18 mouse cellular contexts compared by ENCODE assay signal in the genomic region with DNA sequence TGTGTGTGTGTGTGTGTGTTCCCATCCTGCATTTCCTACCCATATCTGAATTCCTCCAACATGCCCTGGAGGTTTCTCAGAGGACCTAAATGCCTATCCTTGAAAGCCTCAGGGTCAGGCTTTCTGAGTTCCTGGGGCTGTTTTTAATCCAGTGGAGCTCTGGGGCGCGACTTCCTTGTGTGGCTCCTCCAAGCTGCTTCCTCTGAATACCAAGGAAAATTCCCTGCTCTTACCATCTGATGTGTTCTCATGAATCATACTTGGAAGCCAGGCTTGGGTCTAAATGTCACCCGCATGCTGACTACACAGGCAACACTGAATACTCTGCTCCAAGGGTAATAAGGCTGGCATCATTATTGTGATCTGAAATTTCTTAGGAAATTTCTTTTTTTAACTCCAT.
A peak's percentile ranks its signal among the peaks of the same experiment; 100 is the strongest.
DNase-seq lines count a peak whose midpoint lies in the region; ATAC-seq and TF ChIP-seq lines count a peak whose summit lies in the region.
"Had no signal": no experiment of that assay in that cellular context is flagged by ENCODE, and none has a peak within 500 bp of the region (broad histone marks: within the 10 kb centered on the region; RNA-seq: fewer than 3 reads in every experiment).

No protein-coding gene starts in this region.

- TF ChIP-seq CTCF in cortical plate, adult 2 months (IDR thresholded peaks at IDR 0.05; ENCODE audit: extremely low read depth, insufficient read depth, low read length), result no peak
- TF ChIP-seq CTCF in liver, postnatal 0 days (IDR thresholded peaks at IDR 0.05; ENCODE audit: low read depth), result no peak

- H3K36me3 ChIP-seq in heart, embryonic 11.5 days (ENCODE audit: control insufficient read depth, insufficient read depth, low read length), result no peaks in the 10 kb centered on the region
- H3K36me3 ChIP-seq in liver, postnatal 0 days (replicated peaks; ENCODE audit: insufficient read depth, low read length), result no peaks in the 10 kb centered on the region
- H3K36me3 ChIP-seq: forebrain, embryonic 12.5 days; heart, embryonic 12.5 days; hindbrain, embryonic 10.5 days; liver, embryonic 12.5 days; neural tube, embryonic 13.5 days; stomach, embryonic 15.5 days had no signal

- no peaks in the 10 kb centered on the region for H3K9me3 ChIP-seq in heart, embryonic 11.5 days (replicated peaks; ENCODE audit: control insufficient read depth, low read length)
- H3K9me3 ChIP-seq in liver, postnatal 0 days (ENCODE audit: low read length), result no peaks in the 10 kb centered on the region
- H3K9me3 ChIP-seq: forebrain, embryonic 12.5 days; heart, embryonic 12.5 days; hindbrain, embryonic 10.5 days; liver, embryonic 12.5 days; neural tube, embryonic 13.5 days; stomach, embryonic 15.5 days had no signal

- peak; percentile 23 for DNase-seq in adrenal gland, adult 2 months
- DNase-seq in adrenal gland, postnatal 4 days (ENCODE audit: low spot score in 2 of 2), result no peak
- peak; percentile 15 for DNase-seq in heart, adult 8-10 months (ENCODE audit: low spot score)
- peak; percentile 24 for DNase-seq in lung, postnatal 25 days (ENCODE audit: low spot score)
- DNase-seq in lung, postnatal 10 days, result no peak
- DNase-seq in liver, postnatal 0 days, result no peak
- DNase-seq: cerebellum, postnatal 10 days; kidney, adult 8-10 months; spleen, adult 18-20 months had no signal

- H3K27ac ChIP-seq in heart, embryonic 11.5 days (ENCODE audit: low read depth, low read length), result no peak overlapping the region
- peak overlapping the region; percentile 14; the same call in 1 of the 2 replicates for H3K27ac ChIP-seq in cortical plate, adult 2 months (ENCODE audit: insufficient read depth, low read length)
- H3K27ac ChIP-seq in liver, postnatal 0 days (ENCODE audit: low read depth), result no peak overlapping the region
- H3K27ac ChIP-seq: forebrain, embryonic 12.5 days; hindbrain, embryonic 10.5 days; liver, embryonic 12.5 days; neural tube, embryonic 13.5 days; stomach, embryonic 15.5 days had no signal

- H3K4me2 ChIP-seq in heart, embryonic 11.5 days, result no peak overlapping the region
- H3K4me2 ChIP-seq in liver, postnatal 0 days (ENCODE audit: low read depth, low read length), result no peak overlapping the region
- H3K4me2 ChIP-seq: forebrain, embryonic 12.5 days; heart, embryonic 12.5 days; liver, embryonic 12.5 days; neural tube, embryonic 13.5 days; stomach, embryonic 15.5 days had no signal

- ATAC-seq in heart, embryonic 11.5 days (replicated peaks; ENCODE audit: insufficient number of reproducible peaks, low FRiP score, low TSS enrichment), result no peak
- ATAC-seq in liver, postnatal 0 days, result no peak
- ATAC-seq: liver, embryonic 12.5 days had no signal

- H3K9ac ChIP-seq in heart, embryonic 11.5 days (ENCODE audit: low read depth, low read length), result no peak overlapping the region
- H3K9ac ChIP-seq in liver, postnatal 0 days (replicated peaks), result no peak overlapping the region
- H3K9ac ChIP-seq: forebrain, embryonic 12.5 days; heart, embryonic 12.5 days; liver, embryonic 12.5 days; neural tube, embryonic 13.5 days; stomach, embryonic 15.5 days had no signal

- no peak for TF ChIP-seq POLR2A in cortical plate, adult 2 months (IDR thresholded peaks at IDR 0.05; ENCODE audit: extremely low read depth, insufficient read depth, low read length)

- 77% methylated on average over 3 of the region's 3 CpGs for WGBS in heart, embryonic 11.5 days (ENCODE audit: insufficient replicate concordance)
- 72% methylated on average over 3 of the region's 3 CpGs for WGBS in liver, postnatal 0 days (ENCODE audit: insufficient replicate concordance)

- no peaks in the 10 kb centered on the region for H3K4me1 ChIP-seq in heart, embryonic 11.5 days (ENCODE audit: control insufficient read depth, insufficient read depth, low read length)
- H3K4me1 ChIP-seq in cortical plate, adult 2 months (ENCODE audit: control insufficient read depth, insufficient read depth, low read length), result peaks cover 14% of the 10 kb centered on the region
- H3K4me1 ChIP-seq in liver, postnatal 0 days (ENCODE audit: insufficient read depth), result no peaks in the 10 kb centered on the region
- H3K4me1 ChIP-seq: forebrain, embryonic 12.5 days; heart, embryonic 12.5 days; liver, embryonic 12.5 days; stomach, embryonic 15.5 days had no signal

- H3K27me3 ChIP-seq in heart, embryonic 11.5 days (ENCODE audit: control insufficient read depth, insufficient read depth, low read length), result no peaks in the 10 kb centered on the region
- no peaks in the 10 kb centered on the region for H3K27me3 ChIP-seq in liver, postnatal 0 days (ENCODE audit: insufficient read depth, low read length)
- H3K27me3 ChIP-seq: CH12.LX; forebrain, embryonic 12.5 days; heart, embryonic 12.5 days; liver, embryonic 12.5 days; neural tube, embryonic 13.5 days; stomach, embryonic 15.5 days had no signal

- no peak overlapping the region for H3K4me3 ChIP-seq in heart, embryonic 11.5 days (ENCODE audit: low read depth, low read length)
- H3K4me3 ChIP-seq in cortical plate, adult 2 months (ENCODE audit: insufficient read depth, low read length), result no peak overlapping the region
- H3K4me3 ChIP-seq in liver, postnatal 0 days (ENCODE audit: low read depth, low read length), result no peak overlapping the region
- H3K4me3 ChIP-seq: forebrain, embryonic 12.5 days; heart, embryonic 12.5 days; hindbrain, embryonic 10.5 days; liver, embryonic 12.5 days; neural tube, embryonic 13.5 days; stomach, embryonic 15.5 days had no signal

- TF ChIP-seq EP300 in liver, postnatal 0 days (IDR thresholded peaks at IDR 0.05; ENCODE audit: low read depth), result no peak

Comparison
In these comparisons a context has a peak if more than half of its experiments do, and no peak if none do; other contexts are left out.
1. DNase-seq: peak in adrenal gland, adult 2 months (single experiment), heart, adult 8-10 months (single experiment) and lung, postnatal 25 days (single experiment); none in adrenal gland, postnatal 4 days (0 of 2), lung, postnatal 10 days (single experiment) and liver, postnatal 0 days (single experiment).